17 mouse cellular contexts compared by ENCODE assay signal in genomic region chr11:65771546-65771945, GRCm38 (mm10).
"Had no signal": no experiment of that assay in that cellular context is flagged by ENCODE, and none has a peak within 500 bp of the region (broad histone marks: within the 10 kb centered on the region; RNA-seq: fewer than 3 reads in every experiment).

No protein-coding gene starts in this region.

- H3K9me3 ChIP-seq: intestine, embryonic 15.5 days; kidney, embryonic 15.5 days; limb, embryonic 12.5 days; limb, embryonic 15.5 days; liver, embryonic 15.5 days; midbrain, embryonic 13.5 days had no signal

- H3K4me2 ChIP-seq: intestine, embryonic 15.5 days; kidney, embryonic 15.5 days; limb, embryonic 12.5 days; limb, embryonic 15.5 days; liver, embryonic 11.5 days; liver, embryonic 15.5 days; lung, embryonic 14.5 days; midbrain, embryonic 13.5 days had no signal

- H3K9ac ChIP-seq: intestine, embryonic 15.5 days; kidney, embryonic 15.5 days; limb, embryonic 12.5 days; limb, embryonic 15.5 days; liver, embryonic 15.5 days; lung, embryonic 14.5 days; midbrain, embryonic 13.5 days had no signal

- H3K27me3 ChIP-seq: intestine, embryonic 15.5 days; kidney, embryonic 15.5 days; limb, embryonic 12.5 days; limb, embryonic 15.5 days; liver, embryonic 15.5 days; midbrain, embryonic 13.5 days had no signal

- H3K4me3 ChIP-seq: intestine, embryonic 15.5 days; kidney, embryonic 15.5 days; limb, embryonic 12.5 days; limb, embryonic 15.5 days; liver, embryonic 15.5 days; midbrain, embryonic 13.5 days had no signal

- DNase-seq: kidney, adult 11 months; kidney, adult 8-10 months; kidney, postnatal 14 days; kidney, postnatal 4 days; left cerebral cortex, postnatal 4 days; lung, embryonic 14.5 days; thymus, adult 2 months; thymus, postnatal 14 days; thymus, postnatal 4 days had no signal

- ATAC-seq: intestine, embryonic 15.5 days; midbrain, embryonic 13.5 days had no signal

- H3K36me3 ChIP-seq: intestine, embryonic 15.5 days; kidney, embryonic 15.5 days; limb, embryonic 12.5 days; limb, embryonic 15.5 days; liver, embryonic 15.5 days; midbrain, embryonic 13.5 days had no signal

- H3K27ac ChIP-seq: intestine, embryonic 15.5 days; kidney, embryonic 15.5 days; limb, embryonic 12.5 days; limb, embryonic 15.5 days; liver, embryonic 15.5 days; midbrain, embryonic 13.5 days; stomach, postnatal 0 days had no signal
